Mouse (Mus musculus): ENCODE data around the gene Slx4. TPM values are rescaled to one million over a fixed set of nuclear protein-coding genes. Genes with fewer than 3 reads are reported as not detected.

Slx4 gene
- 36.0 and 41.0 TPM in 2 replicates for polyA plus RNA-seq (2012; rRNA removed)

- 2% methylated on average over 58 of the region's 58 CpGs for WGBS
- peak; percentile 97 for DNase-seq
- 0 out of 2 replicates have a peak, but pooled peaks cover 4% of the 10 kb centered on the region for H3K4me1 ChIP-seq (ENCODE audit: control insufficient read depth, insufficient read depth, low read length)
- peak; percentile 27; the same call in 1 of the 2 replicates for TF ChIP-seq CTCF (conservative IDR thresholded peaks at IDR 0.05; ENCODE audit: insufficient read depth, insufficient read length, low read depth, low read length)
- TF ChIP-seq POLR2A (IDR thresholded peaks at IDR 0.05; ENCODE audit: low read depth, low read length), result peak; percentile 90
- H3K27ac ChIP-seq (ENCODE audit: insufficient read depth, low read depth, low read length), result peak within 1 kb of the TSS; percentile 88
- H3K27me3 ChIP-seq (replicated peaks; ENCODE audit: control insufficient read depth, insufficient read depth, low read length), result no peaks in the 10 kb centered on the region
- peak within 1 kb of the TSS; percentile 70 for H3K4me3 ChIP-seq (ENCODE audit: insufficient read depth, low read depth, low read length)
- H3K36me3 ChIP-seq (ENCODE audit: control insufficient read depth, insufficient read depth, low read length), result 0 out of 2 replicates have a peak, but pooled peaks cover 2% of the 10 kb centered on the region
Measured at GRCm38 (mm10) chr16:4003489-4004398, at the start of gene Slx4. TSS of gene Slx4 (minus strand) at chr16:4003770.

GRCm38 (mm10) chr16:4052601-4053000, 49.0 kb upstream of the Slx4 start:
- 60% methylated on average over 4 of the region's 4 CpGs for WGBS
- Histone ChIP-seq H3K27ac (ENCODE audit: insufficient read depth, low read depth, low read length) (no peak overlapping the region), H3K27me3 (replicated peaks; ENCODE audit: control insufficient read depth, insufficient read depth, low read length) (no peaks in the 10 kb centered on the region), H3K36me3 (ENCODE audit: control insufficient read depth, insufficient read depth, low read length) (no peaks in the 10 kb centered on the region; the same call in none of the 2 replicates), H3K4me3 (ENCODE audit: insufficient read depth, low read depth, low read length) (no peak overlapping the region), H3K4me1 (ENCODE audit: control insufficient read depth, insufficient read depth, low read length) (no peaks in the 10 kb centered on the region; the same call in 1 of the 2 replicates)
- TF ChIP-seq POLR2A (IDR thresholded peaks at IDR 0.05; ENCODE audit: low read depth, low read length) (no peak), CTCF (conservative IDR thresholded peaks at IDR 0.05; ENCODE audit: insufficient read depth, insufficient read length, low read depth, low read length) (no peak)
- peak; percentile 65 for DNase-seq

GRCm38 (mm10) chr16:4045524-4045923, 42.0 kb upstream of the Slx4 start:
- WGBS, result 59% methylated on average over 4 of the region's 4 CpGs
- Histone ChIP-seq H3K27ac (ENCODE audit: insufficient read depth, low read depth, low read length) (no peak overlapping the region; the same call in 1 of the 2 replicates), H3K4me1 (ENCODE audit: control insufficient read depth, insufficient read depth, low read length) (no peaks in the 10 kb centered on the region; the same call in 1 of the 2 replicates), H3K4me3 (ENCODE audit: insufficient read depth, low read depth, low read length) (no peak overlapping the region), H3K36me3 (ENCODE audit: control insufficient read depth, insufficient read depth, low read length) (no peaks in the 10 kb centered on the region; the same call in 1 of the 2 replicates), H3K27me3 (replicated peaks; ENCODE audit: control insufficient read depth, insufficient read depth, low read length) (no peaks in the 10 kb centered on the region)
- TF ChIP-seq POLR2A (IDR thresholded peaks at IDR 0.05; ENCODE audit: low read depth, low read length) (no peak), CTCF (conservative IDR thresholded peaks at IDR 0.05; ENCODE audit: insufficient read depth, insufficient read length, low read depth, low read length) (no peak; the same call in 1 of the 2 replicates)
- DNase-seq, result no peak

GRCm38 (mm10) chr16:4044093-4044492, 40.5 kb upstream of the Slx4 start:
- Histone ChIP-seq H3K27ac (ENCODE audit: insufficient read depth, low read depth, low read length) (peak overlapping the region; percentile 9), H3K4me3 (ENCODE audit: insufficient read depth, low read depth, low read length) (no peak overlapping the region), H3K36me3 (ENCODE audit: control insufficient read depth, insufficient read depth, low read length) (no peaks in the 10 kb centered on the region; the same call in 1 of the 2 replicates), H3K4me1 (ENCODE audit: control insufficient read depth, insufficient read depth, low read length) (no peaks in the 10 kb centered on the region; the same call in 1 of the 2 replicates), H3K27me3 (replicated peaks; ENCODE audit: control insufficient read depth, insufficient read depth, low read length) (no peaks in the 10 kb centered on the region)
- DNase-seq, result peak; percentile 81
- WGBS, result 78% methylated on average over 2 of the region's 2 CpGs
- no peak for TF ChIP-seq POLR2A (IDR thresholded peaks at IDR 0.05; ENCODE audit: low read depth, low read length)
- no peak for TF ChIP-seq CTCF (conservative IDR thresholded peaks at IDR 0.05; ENCODE audit: insufficient read depth, insufficient read length, low read depth, low read length)

- TF ChIP-seq POLR2A (IDR thresholded peaks at IDR 0.05; ENCODE audit: low read depth, low read length) (no peak), CTCF (conservative IDR thresholded peaks at IDR 0.05; ENCODE audit: insufficient read depth, insufficient read length, low read depth, low read length) (no peak)
- peak; percentile 81 for DNase-seq
- Histone ChIP-seq H3K36me3 (ENCODE audit: control insufficient read depth, insufficient read depth, low read length) (peaks cover 4% of the 10 kb centered on the region; the same call in 1 of the 2 replicates), H3K27ac (ENCODE audit: insufficient read depth, low read depth, low read length) (peak overlapping the region; percentile 42; the same call in 1 of the 2 replicates), H3K27me3 (replicated peaks; ENCODE audit: control insufficient read depth, insufficient read depth, low read length) (no peaks in the 10 kb centered on the region), H3K4me1 (ENCODE audit: control insufficient read depth, insufficient read depth, low read length) (peaks cover 5% of the 10 kb centered on the region; the same call in 1 of the 2 replicates), H3K4me3 (ENCODE audit: insufficient read depth, low read depth, low read length) (no peak overlapping the region)
- WGBS, result 78% methylated on average over 4 of the region's 4 CpGs
Measured at GRCm38 (mm10) chr16:4041646-4042045, 38.1 kb upstream of the Slx4 start.

GRCm38 (mm10) chr16:4040206-4040605, 36.6 kb upstream of the Slx4 start:
- DNase-seq, result no peak
- TF ChIP-seq POLR2A (IDR thresholded peaks at IDR 0.05; ENCODE audit: low read depth, low read length) (no peak), CTCF (conservative IDR thresholded peaks at IDR 0.05; ENCODE audit: insufficient read depth, insufficient read length, low read depth, low read length) (no peak)
- peaks cover 4% of the 10 kb centered on the region; the same call in 1 of the 2 replicates for H3K36me3 ChIP-seq (ENCODE audit: control insufficient read depth, insufficient read depth, low read length)
- H3K4me1 ChIP-seq (ENCODE audit: control insufficient read depth, insufficient read depth, low read length), result peaks cover 16% of the 10 kb centered on the region
- no peak overlapping the region for H3K4me3 ChIP-seq (ENCODE audit: insufficient read depth, low read depth, low read length)
- H3K27me3 ChIP-seq (replicated peaks; ENCODE audit: control insufficient read depth, insufficient read depth, low read length), result no peaks in the 10 kb centered on the region
- H3K27ac ChIP-seq (ENCODE audit: insufficient read depth, low read depth, low read length), result peak overlapping the region; percentile 5; the same call in 1 of the 2 replicates
- 81% methylated on average over 5 of the region's 5 CpGs for WGBS

- TF ChIP-seq CTCF (conservative IDR thresholded peaks at IDR 0.05; ENCODE audit: insufficient read depth, insufficient read length, low read depth, low read length) (no peak), POLR2A (IDR thresholded peaks at IDR 0.05; ENCODE audit: low read depth, low read length) (peak; percentile 64)
- H3K4me3 ChIP-seq (ENCODE audit: insufficient read depth, low read depth, low read length), result peak overlapping the region; percentile 48
- H3K27ac ChIP-seq (ENCODE audit: insufficient read depth, low read depth, low read length), result peak overlapping the region; percentile 90
- H3K36me3 ChIP-seq (ENCODE audit: control insufficient read depth, insufficient read depth, low read length), result peaks cover 4% of the 10 kb centered on the region; the same call in 1 of the 2 replicates
- no peaks in the 10 kb centered on the region for H3K27me3 ChIP-seq (replicated peaks; ENCODE audit: control insufficient read depth, insufficient read depth, low read length)
- WGBS, result 65% methylated on average over 7 of the region's 7 CpGs
- peaks cover 28% of the 10 kb centered on the region for H3K4me1 ChIP-seq (ENCODE audit: control insufficient read depth, insufficient read depth, low read length)
- peak; percentile 63 for DNase-seq
Measured at GRCm38 (mm10) chr16:4037690-4038089, 34.1 kb upstream of the Slx4 start.

Measured in kidney, adult 2 months (tissue).